8 mouse cellular contexts compared by ENCODE assay signal in the genomic region with DNA sequence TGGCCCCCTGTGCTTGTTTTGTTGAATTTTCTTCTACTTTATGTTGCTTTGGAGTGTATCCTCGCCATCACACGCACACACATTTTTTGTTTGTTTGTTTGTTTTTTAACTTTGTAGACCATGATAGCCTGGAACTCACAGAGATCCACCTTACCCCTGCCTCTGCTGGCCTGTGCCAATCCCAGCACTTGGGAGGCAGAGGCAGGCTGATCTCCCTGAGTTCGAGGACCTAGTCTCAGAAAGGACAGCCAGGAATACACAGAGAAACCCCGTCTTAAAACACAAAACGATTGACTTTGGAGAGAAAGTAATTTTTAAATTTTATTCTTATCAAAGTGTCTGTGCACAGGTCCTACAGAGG. TPM values are rescaled to one million over a fixed set of nuclear protein-coding genes. Genes with fewer than 3 reads are reported as not detected.
A peak's percentile ranks its signal among the peaks of the same experiment; 100 is the strongest.
DNase-seq lines count a peak whose midpoint lies in the region; ATAC-seq lines count a peak whose summit lies in the region.

No protein-coding gene starts in this region.

- H3K27me3 ChIP-seq in kidney, embryonic 16.5 days (ENCODE audit: insufficient read depth, low read length) = no peaks in the 10 kb centered on the region
- no peaks in the 10 kb centered on the region for H3K27me3 ChIP-seq in embryonic facial prominence, embryonic 15.5 days
- H3K27me3 ChIP-seq in limb, embryonic 10.5 days (ENCODE audit: low read depth, poor library complexity, severe bottlenecking) = no peaks in the 10 kb centered on the region

- H3K36me3 ChIP-seq in kidney, embryonic 16.5 days (ENCODE audit: insufficient read depth, low read length) = peaks cover 11% of the 10 kb centered on the region; the same call in 1 of the 2 replicates
- H3K36me3 ChIP-seq in embryonic facial prominence, embryonic 15.5 days = peaks cover 19% of the 10 kb centered on the region
- H3K36me3 ChIP-seq in limb, embryonic 10.5 days = peaks cover 46% of the 10 kb centered on the region

- H3K9me3 ChIP-seq in kidney, embryonic 16.5 days (ENCODE audit: low read length) = no peaks in the 10 kb centered on the region
- no peaks in the 10 kb centered on the region for H3K9me3 ChIP-seq in embryonic facial prominence, embryonic 15.5 days (replicated peaks)
- no peaks in the 10 kb centered on the region for H3K9me3 ChIP-seq in limb, embryonic 10.5 days (replicated peaks)

- peaks cover 17% of the 10 kb centered on the region for H3K4me1 ChIP-seq in kidney, embryonic 16.5 days (ENCODE audit: insufficient read depth, low read length)
- peaks cover 22% of the 10 kb centered on the region for H3K4me1 ChIP-seq in embryonic facial prominence, embryonic 15.5 days
- H3K4me1 ChIP-seq in limb, embryonic 10.5 days = peaks cover 20% of the 10 kb centered on the region

- ATAC-seq in kidney, embryonic 16.5 days (ENCODE audit: low FRiP score, low TSS enrichment) = peak; percentile 50
- no peak for ATAC-seq in embryonic facial prominence, embryonic 15.5 days (ENCODE audit: insufficient number of reproducible peaks, low FRiP score, low TSS enrichment, low read depth)
- 0 out of 2 replicates have a peak, but pooled peaks have one; percentile 2 for ATAC-seq in monocyte, adult 5-6 weeks (replicated peaks; ENCODE audit: insufficient number of reproducible peaks, low FRiP score, low TSS enrichment, poor library complexity, severe bottlenecking)

- peak overlapping the region; percentile 81 for H3K4me3 ChIP-seq in kidney, embryonic 16.5 days (ENCODE audit: low read length)
- peak overlapping the region; percentile 92 for H3K4me3 ChIP-seq in embryonic facial prominence, embryonic 15.5 days (replicated peaks)
- H3K4me3 ChIP-seq in limb, embryonic 10.5 days = peak overlapping the region; percentile 97

- H3K4me2 ChIP-seq in kidney, embryonic 16.5 days (replicated peaks; ENCODE audit: low read depth, low read length) = peak overlapping the region; percentile 96; the same call in 1 of the 2 replicates
- H3K4me2 ChIP-seq in embryonic facial prominence, embryonic 15.5 days (replicated peaks) = 0 out of 2 replicates have a peak overlapping the region, but pooled peaks have one; percentile 92

- DNase-seq in kidney, postnatal 25 days = no peak
- DNase-seq in limb, embryonic 10.5 days (ENCODE audit: low spot score) = no peak
- no peak for DNase-seq in right cerebral cortex, postnatal 36 days (ENCODE audit: low spot score in 2 of 2)
- no peak for DNase-seq in frontal cortex, adult 2 months (ENCODE audit: extremely low spot score in 1 of 2, low spot score in 1 of 2)
- no peak for DNase-seq in layer of hippocampus, adult 18-20 months (ENCODE audit: low spot score in 2 of 2)

- 37% methylated on average over 5 of the region's 5 CpGs for WGBS in kidney, embryonic 16.5 days
- 34% methylated on average over 5 of the region's 5 CpGs for WGBS in embryonic facial prominence, embryonic 15.5 days
- WGBS in limb, embryonic 10.5 days = 30% methylated on average over 5 of the region's 5 CpGs

- no peak overlapping the region for H3K27ac ChIP-seq in kidney, embryonic 16.5 days (ENCODE audit: low read length)
- no peak overlapping the region for H3K27ac ChIP-seq in embryonic facial prominence, embryonic 15.5 days (replicated peaks)
- peak overlapping the region; percentile 93 for H3K27ac ChIP-seq in limb, embryonic 10.5 days

- 0 out of 2 replicates have a peak overlapping the region, but pooled peaks have one; percentile 88 for H3K9ac ChIP-seq in kidney, embryonic 16.5 days (replicated peaks; ENCODE audit: low read length)
- H3K9ac ChIP-seq in embryonic facial prominence, embryonic 15.5 days = no peak overlapping the region

RNA-seq across cellular contexts. Expression of gene Klhl11, which starts 0.4 kb away (rescaled TPM):
- polyA plus RNA-seq in kidney, embryonic 16.5 days (2015; fragmentation: Nextera tagmentation; extraction: Ambion mirVana) = 8.4 and 10.1 TPM in 2 replicates
- polyA plus RNA-seq in embryonic facial prominence, embryonic 15.5 days (2015; fragmentation: Nextera tagmentation; extraction: Ambion mirVana) = 8.2 and 9.9 TPM in 2 replicates
- polyA plus RNA-seq in limb, embryonic 10.5 days (2016; fragmentation: Nextera tagmentation; extraction: Ambion mirVana) = 7.9 and 10.4 TPM in 2 replicates
- 16.4 to 28.5 TPM (median 24.2 TPM) in 3 replicates for total RNA-seq in monocyte, adult 5-6 weeks (2017)
- polyA plus RNA-seq in frontal cortex, adult 2 months (2012; rRNA removed) = 13.6 and 13.7 TPM in 2 replicates
- 100 to 1,000 TPM; 117 to 124 TPM for total RNA-seq in layer of hippocampus, adult 18-20 months (2021)

RNA-seq across cellular contexts. Expression of gene Klhl10, which starts 31.2 kb away (rescaled TPM):
- 0.40 and 0.44 TPM in 2 replicates for polyA plus RNA-seq in kidney, embryonic 16.5 days (2015; fragmentation: Nextera tagmentation; extraction: Ambion mirVana)
- polyA plus RNA-seq in embryonic facial prominence, embryonic 15.5 days (2015; fragmentation: Nextera tagmentation; extraction: Ambion mirVana) = 1.1 and 1.2 TPM in 2 replicates
- 0.63 and 0.69 TPM in 2 replicates for polyA plus RNA-seq in limb, embryonic 10.5 days (2016; fragmentation: Nextera tagmentation; extraction: Ambion mirVana)
- 0.97 TPM in 1 of 3 replicates, not detected in the others for total RNA-seq in monocyte, adult 5-6 weeks (2017)
- 0.72 and 0.74 TPM in 2 replicates for polyA plus RNA-seq in frontal cortex, adult 2 months (2012; rRNA removed)
- 1 to 10 TPM in 1 of 2 experiments, under 1 TPM in 1; 0.74 to 1.2 TPM for total RNA-seq in layer of hippocampus, adult 18-20 months (2021)

RNA-seq across cellular contexts. Expression of gene Nt5c3b, which starts 31.3 kb away (rescaled TPM):
- polyA plus RNA-seq in kidney, embryonic 16.5 days (2015; fragmentation: Nextera tagmentation; extraction: Ambion mirVana) = 126 and 131 TPM in 2 replicates
- polyA plus RNA-seq in embryonic facial prominence, embryonic 15.5 days (2015; fragmentation: Nextera tagmentation; extraction: Ambion mirVana) = 134 and 135 TPM in 2 replicates
- 149 and 173 TPM in 2 replicates for polyA plus RNA-seq in limb, embryonic 10.5 days (2016; fragmentation: Nextera tagmentation; extraction: Ambion mirVana)
- total RNA-seq in monocyte, adult 5-6 weeks (2017) = 8.0 to 38.5 TPM (median 14.4 TPM) in 3 replicates
- 63.7 and 77.3 TPM in 2 replicates for polyA plus RNA-seq in frontal cortex, adult 2 months (2012; rRNA removed)
- 10 to 100 TPM; 48.8 to 53.4 TPM for total RNA-seq in layer of hippocampus, adult 18-20 months (2021)

RNA-seq across cellular contexts. Expression of gene Acly, which starts 54.9 kb away (rescaled TPM):
- 173 and 179 TPM in 2 replicates for polyA plus RNA-seq in kidney, embryonic 16.5 days (2015; fragmentation: Nextera tagmentation; extraction: Ambion mirVana)
- polyA plus RNA-seq in embryonic facial prominence, embryonic 15.5 days (2015; fragmentation: Nextera tagmentation; extraction: Ambion mirVana) = 137 and 152 TPM in 2 replicates
- polyA plus RNA-seq in limb, embryonic 10.5 days (2016; fragmentation: Nextera tagmentation; extraction: Ambion mirVana) = 260 and 263 TPM in 2 replicates
- total RNA-seq in monocyte, adult 5-6 weeks (2017) = 104 to 134 TPM (median 105 TPM) in 3 replicates
- 108 and 113 TPM in 2 replicates for polyA plus RNA-seq in frontal cortex, adult 2 months (2012; rRNA removed)
- 100 to 1,000 TPM; 118 to 124 TPM for total RNA-seq in layer of hippocampus, adult 18-20 months (2021)

RNA-seq across cellular contexts. Expression of gene Fkbp10, which starts 57.4 kb away (rescaled TPM):
- 157 and 159 TPM in 2 replicates for polyA plus RNA-seq in kidney, embryonic 16.5 days (2015; fragmentation: Nextera tagmentation; extraction: Ambion mirVana)
- polyA plus RNA-seq in embryonic facial prominence, embryonic 15.5 days (2015; fragmentation: Nextera tagmentation; extraction: Ambion mirVana) = 212 TPM in 2 replicates
- polyA plus RNA-seq in limb, embryonic 10.5 days (2016; fragmentation: Nextera tagmentation; extraction: Ambion mirVana) = 67.6 and 89.5 TPM in 2 replicates
- total RNA-seq in monocyte, adult 5-6 weeks (2017) = 0.57 to 4.4 TPM (median 2.1 TPM) in 3 replicates
- polyA plus RNA-seq in frontal cortex, adult 2 months (2012; rRNA removed) = 10.6 and 10.8 TPM in 2 replicates
- total RNA-seq in layer of hippocampus, adult 18-20 months (2021) = 1 to 10 TPM; 5.4 to 5.8 TPM
